Mouse (Mus musculus) MEL (cell line): Measurements from ENCODE around the gene Slc16a1. TPM values are rescaled to one million over a fixed set of nuclear protein-coding genes. Genes with fewer than 3 reads are reported as not detected.

Source experiments
- DNase-seq: peaks from one replicate; pipeline ENCODE4 v3.0.0; 2011; ENCODE audit warnings: low read depth, low spot score
- H3K27ac ChIP-seq: 2 replicates; pipeline ENCODE4 v1.5.1; 2012; ENCODE audit warnings: low read depth, mild to moderate bottlenecking, control low read depth, low read length, moderate library complexity; ENCODE audit not compliant: control insufficient read depth
- H3K27me3 ChIP-seq, 2 experiments: fragments of 150-350 bp in 1 of 2; sonication (generic) in 1 of 2; 2 replicates each; pipeline ENCODE4 v1.6.1; 2012; ENCODE audit warnings: low read length in 2 of 2, mild to moderate bottlenecking in 2 of 2, improper control_type of control experiment in 1 of 2, moderate library complexity in 1 of 2; ENCODE audit not compliant: insufficient read depth in 2 of 2, control insufficient read depth in 1 of 2
- H3K36me3 ChIP-seq, 2 experiments: 2 replicates each; pipeline ENCODE4 v1.6.1; 2012 to 2014; ENCODE audit warnings: low read length in 2 of 2, improper control_type of control experiment in 1 of 2, inconsistent platforms in 1 of 2, mild to moderate bottlenecking in 1 of 2; ENCODE audit not compliant: insufficient read depth in 2 of 2, control insufficient read depth in 1 of 2
- H3K4me1 ChIP-seq, 2 experiments: fragments of 150-350 bp in 1 of 2; sonication (generic) in 1 of 2; 2 replicates each; pipeline ENCODE4 v1.6.1; 2012; ENCODE audit warnings: low read length in 2 of 2, improper control_type of control experiment in 1 of 2, mild to moderate bottlenecking in 1 of 2; ENCODE audit not compliant: insufficient read depth in 2 of 2, control insufficient read depth in 1 of 2
- H3K4me3 ChIP-seq, 2 experiments: fragments of 150-350 bp in 1 of 2; sonication (generic) in 1 of 2; 2 replicates each; pipeline ENCODE4 v1.5.1; 2012; ENCODE audit warnings: low read depth in 2 of 2, low read length in 2 of 2, mild to moderate bottlenecking in 2 of 2, moderate library complexity in 2 of 2, control low read depth in 1 of 2, improper control_type of control experiment in 1 of 2; ENCODE audit not compliant: control insufficient read depth in 1 of 2, insufficient read depth in 1 of 2
- H3K79me2 ChIP-seq: 2 replicates; pipeline ENCODE4 v1.6.1; 2012; ENCODE audit warnings: mild to moderate bottlenecking, low read length, moderate library complexity; ENCODE audit not compliant: control insufficient read depth, poor library complexity, insufficient read depth
- H3K9ac ChIP-seq: 2 replicates; pipeline ENCODE4 v1.6.1; 2012; ENCODE audit warnings: low read depth, mild to moderate bottlenecking, control low read depth, low read length, moderate library complexity; ENCODE audit not compliant: control insufficient read depth, poor library complexity, severe bottlenecking
- H3K9me3 ChIP-seq: fragments of 150-350 bp; sonication (generic); replicated peaks from 2 replicates; pipeline ENCODE4 v1.6.1; 2012; ENCODE audit warnings: mild to moderate bottlenecking, low read length, improper control_type of control experiment, moderate library complexity; ENCODE audit not compliant: insufficient read depth
- CHD2 ChIP-seq: IDR thresholded peaks from 2 replicates; pipeline ENCODE4 v1.6.1; 2011; ENCODE audit warnings: low read length, improper control_type of control experiment
- CTCF ChIP-seq, 3 experiments: IDR thresholded peaks in 2 of 3; conservative IDR thresholded peaks in 1 of 3; 2 replicates each; pipeline ENCODE4 v1.5.1; 2011 to 2012; ENCODE audit warnings: low read length in 3 of 3, low read depth in 2 of 3, mild to moderate bottlenecking in 2 of 3, improper control_type of control experiment in 1 of 3, inconsistent platforms in 1 of 3, mixed read lengths in 1 of 3, moderate library complexity in 1 of 3; ENCODE audit not compliant: control insufficient read depth in 1 of 3, insufficient read depth in 1 of 3, poor library complexity in 1 of 3, severe bottlenecking in 1 of 3
- E2F4 ChIP-seq: IDR thresholded peaks from 2 replicates; pipeline ENCODE4 v1.6.1; 2011; ENCODE audit warnings: low read depth, low read length, improper control_type of control experiment, borderline replicate concordance
- ELF1 ChIP-seq: IDR thresholded peaks from 2 replicates; pipeline ENCODE4 v1.6.1; 2014; ENCODE audit warnings: low read depth, mild to moderate bottlenecking, inconsistent platforms, low read length, improper control_type of control experiment, moderate library complexity
- GABPA ChIP-seq: IDR thresholded peaks from 2 replicates; pipeline ENCODE4 v1.6.1; 2012; ENCODE audit warnings: low read depth, mild to moderate bottlenecking, inconsistent platforms, low read length, improper control_type of control experiment, moderate library complexity
- GATA1 ChIP-seq: IDR thresholded peaks from 2 replicates; pipeline ENCODE4 v1.6.1; 2011; ENCODE audit warnings: low read depth, low read length, improper control_type of control experiment
- HCFC1 ChIP-seq: IDR thresholded peaks from 2 replicates; pipeline ENCODE4 v1.6.1; 2012; ENCODE audit warnings: low read depth, mild to moderate bottlenecking, inconsistent platforms, low read length, improper control_type of control experiment, moderate library complexity
- KAT2A ChIP-seq: conservative IDR thresholded peaks from 2 replicates; pipeline ENCODE4 v1.6.1; 2012; ENCODE audit warnings: low read depth, low read length, improper control_type of control experiment, inconsistent platforms
- MAZ ChIP-seq: IDR thresholded peaks from 2 replicates; pipeline ENCODE4 v1.6.1; 2012; ENCODE audit warnings: low read depth, mild to moderate bottlenecking, inconsistent platforms, low read length, improper control_type of control experiment
- MXI1 ChIP-seq: IDR thresholded peaks from 2 replicates; pipeline ENCODE4 v1.6.1; 2011; ENCODE audit warnings: mild to moderate bottlenecking, low read depth, low read length, improper control_type of control experiment
- MYB ChIP-seq: IDR thresholded peaks from 2 replicates; pipeline ENCODE4 v1.6.1; 2011; ENCODE audit warnings: mild to moderate bottlenecking, low read depth, low read length, improper control_type of control experiment
- MYC ChIP-seq: IDR thresholded peaks from 2 replicates; pipeline ENCODE4 v1.6.1; 2011; ENCODE audit warnings: low read depth, mild to moderate bottlenecking, low read length, improper control_type of control experiment, moderate library complexity
- NRF1 ChIP-seq: IDR thresholded peaks from 2 replicates; pipeline ENCODE4 v1.6.1; 2014; ENCODE audit warnings: low read depth, mild to moderate bottlenecking, inconsistent platforms, low read length, improper control_type of control experiment, moderate library complexity; ENCODE audit not compliant: poor library complexity, insufficient read depth, severe bottlenecking
- SIN3A ChIP-seq: IDR thresholded peaks from 2 replicates; pipeline ENCODE4 v1.6.1; 2012; ENCODE audit warnings: low read length, improper control_type of control experiment, inconsistent platforms
- TAL1 ChIP-seq: IDR thresholded peaks from 2 replicates; pipeline ENCODE4 v1.6.1; 2012; ENCODE audit warnings: mild to moderate bottlenecking, inconsistent platforms, low read length, moderate library complexity, mixed read lengths
- ZC3H11A ChIP-seq: IDR thresholded peaks from 2 replicates; pipeline ENCODE4 v1.6.1; 2012; ENCODE audit warnings: low read depth, mild to moderate bottlenecking, inconsistent platforms, low read length, improper control_type of control experiment
- ZKSCAN1 ChIP-seq: IDR thresholded peaks from 2 replicates; pipeline ENCODE4 v1.6.1; 2012; ENCODE audit warnings: low read depth, mild to moderate bottlenecking, inconsistent platforms, low read length, improper control_type of control experiment, moderate library complexity
- polyA plus RNA-seq, 2 experiments: library from polyadenylated mRNA; stranded (reverse) in 1 of 2; unstranded in 1 of 2; fragments of >175 nt in 1 of 2; fragments of >200 nt in 1 of 2; gene quantifications; 2 replicates each; pipeline versions ENCODE4 v1.2.1 to v1.2.4; 2012; ENCODE audit warnings: low replicate concordance in 2 of 2, low read depth in 1 of 2; ENCODE audit not compliant: insufficient read length in 2 of 2, insufficient read depth in 1 of 2, missing spikeins in 1 of 2
- total RNA-seq: library from RNA; depleted of rRNA; stranded (reverse); fragments of 300-350 nt; gene quantifications from 2 replicates; pipeline ENCODE4 v1.2.3, GENCODE M21; 2012

Gene Slc16a1
- total and polyA plus RNA-seq, 3 experiments, result 43.7 to 128 (median 96.1) TPM

DNA sequence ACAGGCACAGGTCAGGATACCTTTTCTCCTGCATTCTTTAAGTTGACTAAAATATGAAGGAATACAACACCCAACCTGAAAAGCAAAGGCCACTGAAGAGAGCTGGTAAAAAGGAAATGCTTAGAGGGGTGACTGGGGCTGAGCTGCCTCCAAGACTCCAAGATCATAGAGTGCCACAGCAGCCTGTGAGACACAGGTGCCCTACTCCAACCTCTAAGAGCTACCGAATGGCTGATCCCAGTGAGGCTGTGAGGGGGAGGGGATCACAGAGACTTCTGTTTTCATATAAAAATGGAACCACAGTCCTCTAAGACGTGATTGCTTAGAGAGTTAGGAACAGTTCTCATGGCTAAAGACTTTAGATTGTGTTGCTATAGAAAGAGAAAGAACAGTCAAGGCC, 23.3 kb upstream of the Slc16a1 start:
- H3K27ac ChIP-seq, result no peak overlapping the region
- no peak overlapping the region for H3K4me3 ChIP-seq
- H3K36me3 ChIP-seq, result no peaks in the 10 kb centered on the region; a peak in 1 of 4 replicates
- H3K4me1 ChIP-seq, result peaks cover 2 to 5% of the 10 kb centered on the region in 2 experiments; a peak in 2 of 4 replicates
- TF ChIP-seq TAL1 (no peak), MAZ (no peak), CTCF (IDR thresholded peaks at IDR 0.05 in 2 of 3, conservative IDR thresholded peaks at IDR 0.05 in 1 of 3; ENCODE audit: control insufficient read depth in 1 of 3, insufficient read depth in 1 of 3, low read depth in 2 of 3, low read length in 3 of 3, poor library complexity in 1 of 3, severe bottlenecking in 1 of 3) (no peak), MXI1 (no peak)
- TF ChIP-seq, all 39 proteins: peak for 0
- Histone ChIP-seq H3K27me3 (no peaks in the 10 kb centered on the region; a peak in 2 of 4 replicates), H3K9ac (no peak overlapping the region), H3K9me3 (no peaks in the 10 kb centered on the region), H3K79me2 (no peaks in the 10 kb centered on the region)
- DNase-seq, result no peak

DNA sequence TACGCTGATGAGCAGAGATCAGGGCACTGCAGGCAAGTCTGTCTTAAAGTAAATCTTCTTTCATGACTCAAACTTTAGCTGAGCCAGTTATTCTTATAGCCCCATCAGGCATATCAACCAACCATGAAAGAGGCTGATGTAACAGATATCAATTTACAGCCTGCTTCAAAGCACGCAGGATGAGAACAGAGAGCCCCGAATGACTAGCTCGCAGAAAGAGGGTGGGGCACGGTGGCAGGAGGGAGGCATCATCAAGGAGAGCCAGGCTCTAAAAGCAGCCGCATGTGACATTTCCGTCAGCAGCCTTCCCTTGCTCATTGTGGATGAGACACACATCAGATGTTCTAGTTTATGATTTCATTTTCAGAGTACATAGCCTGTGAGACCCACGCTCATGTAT, 22.3 kb upstream of the Slc16a1 start:
- no peak overlapping the region for H3K9ac ChIP-seq
- H3K9me3 ChIP-seq, result no peaks in the 10 kb centered on the region
- no peak overlapping the region for H3K27ac ChIP-seq
- TF ChIP-seq SIN3A, result no peak
- TF ChIP-seq ZC3H11A, result no peak
- no peak for TF ChIP-seq NRF1
- no peak for TF ChIP-seq MYC
- TF ChIP-seq GABPA, result no peak
- TF ChIP-seq HCFC1, result no peak
- TF ChIP-seq KAT2A, result no peak
- TF ChIP-seq MYB, result no peak
- TF ChIP-seq E2F4, result no peak
- TF ChIP-seq MXI1, result no peak
- no peak for TF ChIP-seq CHD2
- TF ChIP-seq TAL1, result no peak
- TF ChIP-seq GATA1, result no peak
- TF ChIP-seq ELF1, result no peak
- TF ChIP-seq ZKSCAN1, result no peak
- no peak for TF ChIP-seq CTCF (IDR thresholded peaks at IDR 0.05 in 2 of 3, conservative IDR thresholded peaks at IDR 0.05 in 1 of 3; ENCODE audit: control insufficient read depth in 1 of 3, insufficient read depth in 1 of 3, low read depth in 2 of 3, low read length in 3 of 3, poor library complexity in 1 of 3, severe bottlenecking in 1 of 3)
- peaks cover 2 to 5% of the 10 kb centered on the region in 2 experiments; a peak in 2 of 4 replicates for H3K4me1 ChIP-seq
- H3K4me3 ChIP-seq, result no peak overlapping the region
- peak; percentile 24 for DNase-seq
- no peaks in the 10 kb centered on the region for H3K79me2 ChIP-seq
- no peaks in the 10 kb centered on the region; a peak in 1 of 4 replicates for H3K27me3 ChIP-seq
- no peaks in the 10 kb centered on the region; a peak in 1 of 4 replicates for H3K36me3 ChIP-seq
